Mouse (Mus musculus) E14TG2a.4 (cell line): ENCODE measurements around the gene Atp2b4.

ENCODE experiments used
- CTCF ChIP-seq: conservative IDR thresholded peaks from 2 replicates; pipeline ENCODE4 v1.5.1; 2014; ENCODE audit warnings: low read length
- POU5F1 ChIP-seq: IDR thresholded peaks from 2 replicates; pipeline ENCODE4 v1.6.1; 2014; ENCODE audit warnings: low read length, borderline replicate concordance

- TF ChIP-seq CTCF (no peak), POU5F1 (no peak)
Measured at GRCm38 (mm10) chr1:133841171-133841926, 40.5 kb upstream of the Atp2b4 start.
